Comparison of ENCODE assay signal across 17 mouse cellular contexts in the genomic region with DNA sequence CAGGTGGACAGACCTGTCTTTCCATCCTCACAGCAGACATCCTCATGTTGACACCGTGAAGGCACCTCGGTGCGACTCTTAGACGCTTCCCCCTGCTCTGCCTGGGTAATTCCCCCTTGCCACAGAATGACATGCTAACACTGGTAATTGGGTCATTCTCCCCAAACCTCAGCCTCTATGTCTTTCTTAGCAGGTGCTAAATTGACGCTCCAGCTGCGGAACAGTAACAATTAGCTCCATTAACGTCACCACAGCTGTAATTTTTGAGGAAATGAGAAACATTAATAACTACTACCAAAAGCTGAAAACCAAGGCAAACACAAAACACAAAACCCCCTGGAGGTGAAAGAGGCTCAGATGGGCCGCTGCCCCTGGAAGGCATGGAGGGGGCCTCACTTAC.
"Had no signal": no experiment of that assay in that cellular context is flagged by ENCODE, and none has a peak within 500 bp of the region (broad histone marks: within the 10 kb centered on the region; RNA-seq: fewer than 3 reads in every experiment).

No protein-coding gene starts in this region.

- ATAC-seq: midbrain, embryonic 16.5 days had no signal

- H3K4me3 ChIP-seq: midbrain, embryonic 10.5 days; midbrain, embryonic 12.5 days; myocyte; neural tube, embryonic 12.5 days; neural tube, embryonic 15.5 days; stomach, embryonic 15.5 days had no signal

- DNase-seq: lung, adult 18-20 months; lung, embryonic 14.5 days; lung, postnatal 10 days; lung, postnatal 4 days; right cerebral cortex, postnatal 14 days; thymus, adult 2 months; thymus, postnatal 25 days; thymus, postnatal 4 days had no signal

- H3K4me2 ChIP-seq: lung, embryonic 14.5 days; midbrain, embryonic 12.5 days; neural tube, embryonic 12.5 days; neural tube, embryonic 15.5 days; stomach, embryonic 15.5 days had no signal

- H3K27me3 ChIP-seq: midbrain, embryonic 12.5 days; neural tube, embryonic 15.5 days; stomach, embryonic 15.5 days had no signal

- H3K36me3 ChIP-seq: midbrain, embryonic 10.5 days; midbrain, embryonic 12.5 days; neural tube, embryonic 12.5 days; neural tube, embryonic 15.5 days; stomach, embryonic 15.5 days had no signal

- H3K9ac ChIP-seq: liver, embryonic 14.5 days; lung, embryonic 14.5 days; midbrain, embryonic 12.5 days; neural tube, embryonic 12.5 days; neural tube, embryonic 15.5 days; stomach, embryonic 15.5 days had no signal

- H3K27ac ChIP-seq: liver, embryonic 14.5 days; midbrain, embryonic 10.5 days; midbrain, embryonic 12.5 days; neural tube, embryonic 12.5 days; neural tube, embryonic 15.5 days; stomach, embryonic 15.5 days; stomach, postnatal 0 days had no signal

- H3K4me1 ChIP-seq: stomach, embryonic 15.5 days had no signal

- H3K9me3 ChIP-seq: midbrain, embryonic 10.5 days; midbrain, embryonic 12.5 days; neural tube, embryonic 12.5 days; neural tube, embryonic 15.5 days; stomach, embryonic 15.5 days had no signal
